Mouse (Mus musculus): ENCODE measurements around the gene Prex1. TPM values are rescaled to one million over a fixed set of nuclear protein-coding genes. Genes with fewer than 3 reads are reported as not detected.
A peak's percentile ranks its signal among the peaks of the same experiment; 100 is the strongest.

The Prex1 gene
- polyA plus RNA-seq, 1 experiment from 2014 or later = 11.3 TPM

GRCm38 (mm10) chr2:166675588-166676444 is 37.8 kb downstream of the Prex1 start:
- peak overlapping the region; percentile 1; the same call in 1 of the 2 replicates for H3K4me2 ChIP-seq (ENCODE audit: low read length)
- H3K9ac ChIP-seq (ENCODE audit: low read length) = no peak overlapping the region
- ATAC-seq (replicated peaks; ENCODE audit: low FRiP score, low TSS enrichment, low read depth) (0 out of 2 replicates have a peak, but pooled peaks have one; percentile 24), DNase-seq (ENCODE audit: low spot score) (no peak)
- H3K27me3 ChIP-seq (replicated peaks; ENCODE audit: control insufficient read depth, insufficient read depth, low read length) = no peaks in the 10 kb centered on the region
- H3K36me3 ChIP-seq (ENCODE audit: control insufficient read depth, insufficient read depth, low read length) = no peaks in the 10 kb centered on the region
- peaks cover 17% of the 10 kb centered on the region for H3K4me1 ChIP-seq (replicated peaks; ENCODE audit: control insufficient read depth, insufficient read depth, low read length)
- H3K4me3 ChIP-seq (ENCODE audit: low read depth, low read length) = no peak overlapping the region
- WGBS = 45% methylated on average over 14 of the region's 14 CpGs
- no peak overlapping the region for H3K27ac ChIP-seq (ENCODE audit: low read depth)
- H3K9me3 ChIP-seq (ENCODE audit: control insufficient read depth, low read length) = 0 out of 2 replicates have a peak, but pooled peaks cover 3% of the 10 kb centered on the region

- Histone ChIP-seq H3K36me3 (ENCODE audit: control insufficient read depth, insufficient read depth, low read length) (no peaks in the 10 kb centered on the region), H3K4me3 (ENCODE audit: low read depth, low read length) (no peak overlapping the region), H3K27ac (ENCODE audit: low read depth) (no peak overlapping the region), H3K9me3 (ENCODE audit: control insufficient read depth, low read length) (0 out of 2 replicates have a peak, but pooled peaks cover 3% of the 10 kb centered on the region), H3K27me3 (replicated peaks; ENCODE audit: control insufficient read depth, insufficient read depth, low read length) (no peaks in the 10 kb centered on the region), H3K9ac (ENCODE audit: low read length) (no peak overlapping the region), H3K4me2 (ENCODE audit: low read length) (no peak overlapping the region), H3K4me1 (replicated peaks; ENCODE audit: control insufficient read depth, insufficient read depth, low read length) (peaks cover 17% of the 10 kb centered on the region)
- DNase-seq (ENCODE audit: low spot score) (no peak), ATAC-seq (replicated peaks; ENCODE audit: low FRiP score, low TSS enrichment, low read depth) (peak; percentile 46; the same call in 1 of the 2 replicates)
- 7% methylated on average over 11 of the region's 12 CpGs for WGBS
Observed at GRCm38 (mm10) chr2:166674693-166675092, 38.9 kb downstream of the Prex1 start.

- Histone ChIP-seq H3K4me1 (replicated peaks; ENCODE audit: control insufficient read depth, insufficient read depth, low read length) (peaks cover 10% of the 10 kb centered on the region), H3K36me3 (ENCODE audit: control insufficient read depth, insufficient read depth, low read length) (no peaks in the 10 kb centered on the region), H3K27me3 (replicated peaks; ENCODE audit: control insufficient read depth, insufficient read depth, low read length) (no peaks in the 10 kb centered on the region), H3K4me3 (ENCODE audit: low read depth, low read length) (no peak overlapping the region), H3K4me2 (ENCODE audit: low read length) (no peak overlapping the region), H3K9ac (ENCODE audit: low read length) (no peak overlapping the region), H3K27ac (ENCODE audit: low read depth) (no peak overlapping the region), H3K9me3 (ENCODE audit: control insufficient read depth, low read length) (0 out of 2 replicates have a peak, but pooled peaks cover 3% of the 10 kb centered on the region)
- 79% methylated on average over 12 of the region's 12 CpGs for WGBS
- DNase-seq (ENCODE audit: low spot score) (no peak), ATAC-seq (replicated peaks; ENCODE audit: low FRiP score, low TSS enrichment, low read depth) (no peak)
Observed at GRCm38 (mm10) chr2:166673951-166674350, 39.7 kb downstream of the Prex1 start.

DNA sequence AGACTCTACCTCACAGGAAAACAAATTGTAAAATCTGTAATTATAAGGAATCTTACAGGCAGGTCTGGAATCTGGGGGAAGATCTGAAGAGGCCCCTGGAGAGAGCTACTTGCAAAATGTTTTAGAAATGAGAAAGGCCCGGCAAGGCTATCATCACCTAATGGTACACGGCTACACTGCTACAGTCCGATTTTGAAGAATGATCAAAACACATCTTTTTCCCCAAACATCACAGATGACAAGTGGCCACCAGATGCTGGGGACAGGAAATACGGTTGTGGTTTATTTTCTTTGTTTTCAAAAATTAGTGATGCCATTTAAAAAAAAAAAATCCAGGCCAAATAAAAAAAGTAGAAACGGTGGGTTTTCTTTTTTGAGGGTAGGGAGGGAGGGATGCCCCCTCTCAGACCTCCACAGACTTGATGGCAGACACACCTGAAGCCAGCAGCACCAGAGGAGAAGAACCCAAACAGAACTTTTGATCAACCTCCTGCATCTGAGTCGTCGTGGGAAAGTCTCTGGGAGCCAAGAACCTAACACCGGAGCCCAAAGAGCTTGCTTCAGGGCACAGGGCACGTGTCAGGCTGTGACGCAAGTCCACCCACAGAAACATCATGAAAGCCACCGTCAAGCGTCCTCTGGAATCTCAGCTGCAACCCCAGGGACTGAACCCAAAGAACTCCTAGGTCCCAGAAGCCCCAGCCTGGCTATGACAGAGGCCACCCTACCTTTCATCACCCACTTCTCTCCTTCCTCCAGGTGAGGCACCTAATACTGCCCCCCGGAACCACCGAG is 41.3 kb downstream of the Prex1 start:
- DNase-seq (ENCODE audit: low spot score) (no peak), ATAC-seq (replicated peaks; ENCODE audit: low FRiP score, low TSS enrichment, low read depth) (no peak)
- WGBS = 75% methylated on average over 14 of the region's 14 CpGs

DNA sequence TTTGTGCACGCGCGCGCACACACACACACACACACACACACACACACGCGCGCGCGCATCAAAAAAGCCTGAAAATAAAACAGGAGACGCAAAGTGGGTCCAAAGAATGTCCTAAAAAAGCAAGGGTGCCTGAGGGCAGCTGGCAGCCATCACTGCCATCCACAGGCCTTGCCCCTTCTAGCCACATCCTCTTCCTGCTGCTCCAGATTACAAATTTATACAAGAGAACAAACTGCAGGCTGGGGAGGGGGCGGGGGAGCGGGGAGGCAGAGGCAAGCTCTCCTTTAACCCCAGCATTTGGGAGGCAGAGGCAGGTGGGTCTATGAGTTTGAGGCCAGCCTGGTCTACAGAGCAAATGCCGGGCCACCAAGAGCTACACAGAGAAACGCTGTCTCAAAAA is 42.0 kb downstream of the Prex1 start:
- WGBS = 90% methylated on average over 14 of the region's 14 CpGs

More for the DNA sequence above, 41.3 kb downstream of the Prex1 start:
- H3K27me3 ChIP-seq (replicated peaks; ENCODE audit: control insufficient read depth, insufficient read depth, low read length) = no peaks in the 10 kb centered on the region
- no peak overlapping the region for H3K27ac ChIP-seq (ENCODE audit: low read depth)
- no peaks in the 10 kb centered on the region for H3K9me3 ChIP-seq (ENCODE audit: control insufficient read depth, low read length)
- H3K4me3 ChIP-seq (ENCODE audit: low read depth, low read length) = no peak overlapping the region
- no peak overlapping the region for H3K9ac ChIP-seq (ENCODE audit: low read length)
- H3K4me1 ChIP-seq (replicated peaks; ENCODE audit: control insufficient read depth, insufficient read depth, low read length) = peaks cover 8% of the 10 kb centered on the region; the same call in 1 of the 2 replicates
- no peak overlapping the region for H3K4me2 ChIP-seq (ENCODE audit: low read length)
- no peaks in the 10 kb centered on the region for H3K36me3 ChIP-seq (ENCODE audit: control insufficient read depth, insufficient read depth, low read length)

DNA sequence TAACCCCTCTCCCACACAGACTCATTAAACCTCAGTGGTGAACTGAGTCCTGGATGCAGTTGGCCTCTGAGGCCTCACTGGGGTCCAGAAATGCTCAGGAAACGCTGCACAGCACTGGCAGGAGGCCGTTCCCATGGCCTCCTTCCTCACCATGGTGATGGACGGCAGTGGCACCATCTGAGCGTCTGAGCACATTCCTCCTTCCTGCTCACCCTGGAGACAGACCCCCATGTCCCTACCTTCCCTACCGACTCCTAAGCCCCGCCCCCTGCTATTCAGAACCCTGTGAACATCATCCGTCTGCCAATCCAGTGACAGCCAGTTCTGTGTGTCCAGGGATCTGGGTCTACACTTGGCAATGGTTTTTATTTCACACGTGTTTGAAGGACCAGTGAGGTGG is 42.6 kb downstream of the Prex1 start:
- no peaks in the 10 kb centered on the region for H3K36me3 ChIP-seq (ENCODE audit: control insufficient read depth, insufficient read depth, low read length)
- H3K27me3 ChIP-seq (replicated peaks; ENCODE audit: control insufficient read depth, insufficient read depth, low read length) = no peaks in the 10 kb centered on the region
- H3K9ac ChIP-seq (ENCODE audit: low read length) = no peak overlapping the region
- DNase-seq (ENCODE audit: low spot score) (no peak), ATAC-seq (replicated peaks; ENCODE audit: low FRiP score, low TSS enrichment, low read depth) (no peak)
- no peak overlapping the region for H3K27ac ChIP-seq (ENCODE audit: low read depth)
- no peak overlapping the region for H3K4me2 ChIP-seq (ENCODE audit: low read length)
- 28% methylated on average over 8 of the region's 8 CpGs for WGBS
- no peaks in the 10 kb centered on the region for H3K9me3 ChIP-seq (ENCODE audit: control insufficient read depth, low read length)
- H3K4me3 ChIP-seq (ENCODE audit: low read depth, low read length) = no peak overlapping the region
- peaks cover 8% of the 10 kb centered on the region; the same call in 1 of the 2 replicates for H3K4me1 ChIP-seq (replicated peaks; ENCODE audit: control insufficient read depth, insufficient read depth, low read length)

More for the DNA sequence above, 42.0 kb downstream of the Prex1 start:
- Histone ChIP-seq H3K9ac (ENCODE audit: low read length) (no peak overlapping the region), H3K4me2 (ENCODE audit: low read length) (no peak overlapping the region), H3K27ac (ENCODE audit: low read depth) (no peak overlapping the region), H3K36me3 (ENCODE audit: control insufficient read depth, insufficient read depth, low read length) (no peaks in the 10 kb centered on the region), H3K27me3 (replicated peaks; ENCODE audit: control insufficient read depth, insufficient read depth, low read length) (no peaks in the 10 kb centered on the region), H3K4me1 (replicated peaks; ENCODE audit: control insufficient read depth, insufficient read depth, low read length) (peaks cover 8% of the 10 kb centered on the region; the same call in 1 of the 2 replicates), H3K4me3 (ENCODE audit: low read depth, low read length) (no peak overlapping the region), H3K9me3 (ENCODE audit: control insufficient read depth, low read length) (no peaks in the 10 kb centered on the region)
- ATAC-seq (replicated peaks; ENCODE audit: low FRiP score, low TSS enrichment, low read depth) (no peak), DNase-seq (ENCODE audit: low spot score) (no peak)

- Histone ChIP-seq H3K4me1 (replicated peaks; ENCODE audit: control insufficient read depth, insufficient read depth, low read length) (peaks cover 8% of the 10 kb centered on the region; the same call in 1 of the 2 replicates), H3K27me3 (replicated peaks; ENCODE audit: control insufficient read depth, insufficient read depth, low read length) (no peaks in the 10 kb centered on the region), H3K4me2 (ENCODE audit: low read length) (no peak overlapping the region), H3K36me3 (ENCODE audit: control insufficient read depth, insufficient read depth, low read length) (no peaks in the 10 kb centered on the region), H3K4me3 (ENCODE audit: low read depth, low read length) (no peak overlapping the region), H3K27ac (ENCODE audit: low read depth) (no peak overlapping the region), H3K9ac (ENCODE audit: low read length) (no peak overlapping the region), H3K9me3 (ENCODE audit: control insufficient read depth, low read length) (no peaks in the 10 kb centered on the region)
- 72% methylated on average over 9 of the region's 9 CpGs for WGBS
- ATAC-seq (replicated peaks; ENCODE audit: low FRiP score, low TSS enrichment, low read depth) (no peak), DNase-seq (ENCODE audit: low spot score) (no peak)
Observed at GRCm38 (mm10) chr2:166669922-166670321, 43.7 kb downstream of the Prex1 start.

DNA sequence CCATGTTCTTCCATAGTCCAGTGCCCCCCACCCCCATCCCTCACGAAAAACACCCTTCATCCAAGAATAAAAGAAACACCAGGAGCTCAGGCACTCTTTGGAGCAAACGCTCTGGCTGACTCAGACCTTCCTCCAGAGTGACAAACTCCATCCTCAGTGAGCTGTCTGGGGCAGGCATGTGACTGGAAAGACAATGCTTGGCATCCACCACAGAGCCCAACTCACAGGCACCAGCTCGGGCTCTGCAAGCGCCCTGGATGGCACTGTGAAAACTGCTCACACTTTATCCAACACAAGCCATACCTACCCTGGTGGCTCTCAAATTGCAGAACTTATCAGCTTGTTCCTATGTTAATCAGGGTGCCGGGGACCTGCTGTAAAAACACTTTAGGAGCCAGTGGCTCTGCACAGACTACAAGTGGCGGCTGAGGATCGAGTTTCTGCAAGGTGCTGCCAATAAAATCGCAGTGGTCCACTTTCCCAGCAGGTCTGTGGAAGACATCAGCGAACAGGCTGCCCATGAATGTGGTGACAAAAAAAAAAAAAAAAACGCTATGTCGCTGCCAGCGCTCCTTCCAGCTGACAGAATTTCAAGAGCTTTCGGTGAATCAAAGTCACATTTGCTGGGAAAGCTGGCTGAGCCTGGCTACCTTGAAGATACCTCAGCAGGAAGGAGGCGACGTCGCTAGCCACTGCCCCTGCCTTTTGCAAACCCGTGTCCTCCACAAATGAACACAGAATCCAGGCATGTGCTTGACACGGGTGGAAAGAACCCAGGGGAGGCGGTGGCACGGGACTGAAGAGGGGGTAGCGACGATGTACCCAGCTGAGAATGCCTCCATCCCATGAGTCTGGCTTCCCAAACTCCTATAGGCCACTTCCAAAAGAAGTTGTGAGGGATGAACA is 45.6 kb downstream of the Prex1 start:
- Histone ChIP-seq H3K27ac (ENCODE audit: low read depth) (no peak overlapping the region), H3K4me2 (ENCODE audit: low read length) (no peak overlapping the region), H3K4me3 (ENCODE audit: low read depth, low read length) (no peak overlapping the region), H3K9me3 (ENCODE audit: control insufficient read depth, low read length) (no peaks in the 10 kb centered on the region), H3K36me3 (ENCODE audit: control insufficient read depth, insufficient read depth, low read length) (no peaks in the 10 kb centered on the region), H3K27me3 (replicated peaks; ENCODE audit: control insufficient read depth, insufficient read depth, low read length) (no peaks in the 10 kb centered on the region), H3K9ac (ENCODE audit: low read length) (no peak overlapping the region), H3K4me1 (replicated peaks; ENCODE audit: control insufficient read depth, insufficient read depth, low read length) (peaks cover 12% of the 10 kb centered on the region; the same call in 1 of the 2 replicates)
- WGBS = 55% methylated on average over 22 of the region's 22 CpGs
- ATAC-seq (replicated peaks; ENCODE audit: low FRiP score, low TSS enrichment, low read depth) (no peak), DNase-seq (ENCODE audit: low spot score) (no peak)

Data from intestine, embryonic 14.5 days (tissue).